7 mouse cellular contexts compared by ENCODE assay signal in genomic region chr15:80623171-80623837, GRCm38 (mm10). TPM values are rescaled to one million over a fixed set of nuclear protein-coding genes. Genes with fewer than 3 reads are reported as not detected.
DNase-seq lines count a peak whose midpoint lies in the region; ATAC-seq and TF ChIP-seq lines count a peak whose summit lies in the region.

No protein-coding gene starts in this region.

- peak; percentile 38; the same call in 1 of the 2 replicates for ATAC-seq in lung, embryonic 14.5 days (ENCODE audit: insufficient read depth)
- peak; percentile 93 for ATAC-seq in cerebellum, adult (ENCODE audit: insufficient number of reproducible peaks, low FRiP score, low TSS enrichment)
- no peak for ATAC-seq in hindbrain, embryonic 13.5 days (ENCODE audit: low FRiP score)

- H3K9me3 ChIP-seq in lung, embryonic 14.5 days (ENCODE audit: low read depth, low read length), result no peaks in the 10 kb centered on the region
- no peaks in the 10 kb centered on the region for H3K9me3 ChIP-seq in hindbrain, embryonic 13.5 days

- TF ChIP-seq CTCF in lung, embryonic 14.5 days (IDR thresholded peaks at IDR 0.05; ENCODE audit: low read depth), result no peak

- H3K27ac ChIP-seq in lung, embryonic 14.5 days (ENCODE audit: low read depth), result peak overlapping the region; percentile 42
- peak overlapping the region; percentile 46 for H3K27ac ChIP-seq in hindbrain, embryonic 13.5 days

- H3K9ac ChIP-seq in lung, embryonic 14.5 days, result peak overlapping the region; percentile 16; the same call in 1 of the 2 replicates
- H3K9ac ChIP-seq in hindbrain, embryonic 13.5 days, result peak overlapping the region; percentile 24; the same call in 1 of the 2 replicates

- H3K4me2 ChIP-seq in lung, embryonic 14.5 days, result no peak overlapping the region
- H3K4me2 ChIP-seq in hindbrain, embryonic 13.5 days, result no peak overlapping the region

- H3K4me3 ChIP-seq in lung, embryonic 14.5 days (ENCODE audit: low read depth, low read length), result no peak overlapping the region; the same call in 1 of the 2 replicates
- no peak overlapping the region for H3K4me3 ChIP-seq in hindbrain, embryonic 13.5 days

- H3K27me3 ChIP-seq in lung, embryonic 14.5 days (ENCODE audit: insufficient read depth, low read length), result no peaks in the 10 kb centered on the region
- 0 out of 2 replicates have a peak, but pooled peaks cover 5% of the 10 kb centered on the region for H3K27me3 ChIP-seq in hindbrain, embryonic 13.5 days

- no peaks in the 10 kb centered on the region for H3K36me3 ChIP-seq in lung, embryonic 14.5 days (ENCODE audit: insufficient read depth)
- H3K36me3 ChIP-seq in hindbrain, embryonic 13.5 days, result no peaks in the 10 kb centered on the region

- H3K4me1 ChIP-seq in lung, embryonic 14.5 days (ENCODE audit: insufficient read depth), result no peaks in the 10 kb centered on the region
- H3K4me1 ChIP-seq in hindbrain, embryonic 13.5 days (replicated peaks), result peaks cover 27% of the 10 kb centered on the region

- WGBS in lung, embryonic 14.5 days, result 41% methylated on average over 8 of the region's 8 CpGs
- 58% methylated on average over 8 of the region's 8 CpGs for WGBS in hindbrain, embryonic 13.5 days

- no peak for DNase-seq in lung, embryonic 14.5 days
- no peak for DNase-seq in lung, postnatal 36 days
- peak; percentile 25 to 47 for DNase-seq in spleen, postnatal 14 days (ENCODE audit: low spot score in 2 of 2)
- DNase-seq in ovary, postnatal 14 days (ENCODE audit: low spot score), result no peak
- no peak for DNase-seq in Muller cell, postnatal 12 days (ENCODE audit: inconsistent ontology term)

RNA-seq across cellular contexts. Expression of gene Fam83f, which starts 48.3 kb away (rescaled TPM):
- polyA plus RNA-seq in lung, embryonic 14.5 days (2014; fragmentation: Nextera tagmentation; extraction: Ambion mirVana), result 0.46 and 0.76 TPM in 2 replicates
- 0.12 and 0.14 TPM in 2 replicates for polyA plus RNA-seq in hindbrain, embryonic 13.5 days (2015; fragmentation: Nextera tagmentation; extraction: Ambion mirVana)

RNA-seq across cellular contexts. Expression of gene Grap2, which starts 50.9 kb away (rescaled TPM):
- 1.3 and 1.8 TPM in 2 replicates for polyA plus RNA-seq in lung, embryonic 14.5 days (2014; fragmentation: Nextera tagmentation; extraction: Ambion mirVana)
- polyA plus RNA-seq in hindbrain, embryonic 13.5 days (2015; fragmentation: Nextera tagmentation; extraction: Ambion mirVana), result 0.97 and 1.3 TPM in 2 replicates

RNA-seq across cellular contexts. Expression of gene Enthd1, which starts 58.3 kb away (rescaled TPM):
- not detected in 2 replicates for polyA plus RNA-seq in lung, embryonic 14.5 days (2014; fragmentation: Nextera tagmentation; extraction: Ambion mirVana)
- not detected in 2 replicates for polyA plus RNA-seq in hindbrain, embryonic 13.5 days (2015; fragmentation: Nextera tagmentation; extraction: Ambion mirVana)

Comparison
In these comparisons a context has a peak if more than half of its experiments do, and no peak if none do; other contexts are left out.
1. DNase-seq: peak in spleen, postnatal 14 days (2 of 2); none in lung, embryonic 14.5 days (single experiment), lung, postnatal 36 days (single experiment), ovary, postnatal 14 days (single experiment) and Muller cell, postnatal 12 days (single experiment).